Mouse (Mus musculus) intestine, postnatal 0 days (tissue): ENCODE results near the gene Spata17. TPM values are rescaled to one million over a fixed set of nuclear protein-coding genes. Genes with fewer than 3 reads are reported as not detected.

Experiments used
- ATAC-seq: fragments of 200-750 bp; cut with Nextera tagmentation; 2 replicates; pipeline ENCODE4 v1.8.0; 2017; ENCODE audit warnings: mild to moderate bottlenecking, moderate TSS enrichment, moderate library complexity
- H3K27ac ChIP-seq: fragments of 300-500 bp; sonication (generic); 2 replicates; pipeline ENCODE4 v1.5.1; 2014; ENCODE audit warnings: mild to moderate bottlenecking, low read depth, low read length, moderate library complexity
- H3K27me3 ChIP-seq: fragments of 300-500 bp; sonication (generic); replicated peaks from 2 replicates; pipeline ENCODE4 v1.6.1; 2014; ENCODE audit warnings: low read length, mixed read lengths; ENCODE audit not compliant: control insufficient read depth, insufficient read depth
- H3K36me3 ChIP-seq: fragments of 300-500 bp; sonication (generic); 2 replicates; pipeline ENCODE4 v1.6.1; 2014; ENCODE audit warnings: mild to moderate bottlenecking, moderate library complexity; ENCODE audit not compliant: control insufficient read depth, insufficient read depth
- H3K4me1 ChIP-seq: fragments of 300-500 bp; sonication (generic); replicated peaks from 2 replicates; pipeline ENCODE4 v1.6.1; 2014; ENCODE audit warnings: antibody characterized with exemption, low read length, mixed read lengths; ENCODE audit not compliant: control insufficient read depth, insufficient read depth
- H3K4me2 ChIP-seq: fragments of 300-500 bp; sonication (generic); replicated peaks from 2 replicates; pipeline ENCODE4 v1.6.1; 2014; ENCODE audit warnings: low read depth, mild to moderate bottlenecking, moderate library complexity
- H3K4me3 ChIP-seq: fragments of 300-500 bp; sonication (generic); 2 replicates; pipeline ENCODE4 v1.5.1; 2014; ENCODE audit warnings: low read depth, low read length
- H3K9ac ChIP-seq: fragments of 300-500 bp; sonication (generic); 2 replicates; pipeline ENCODE4 v1.6.1; 2014; ENCODE audit warnings: mild to moderate bottlenecking, low read depth, low read length
- H3K9me3 ChIP-seq: fragments of 300-500 bp; sonication (generic); 2 replicates; pipeline ENCODE4 v1.6.1; 2016; ENCODE audit warnings: mixed run types; ENCODE audit not compliant: control insufficient read depth
- CTCF ChIP-seq: sonication (generic); IDR thresholded peaks from 2 replicates; pipeline ENCODE4 v1.5.1; 2016; ENCODE audit warnings: low read depth, mild to moderate bottlenecking, control low read depth, antibody characterized with exemption, moderate library complexity
- WGBS: fragments of 180-500 bp; shearing (Covaris S2); extraction: QIAGEN DNeasy Blood & Tissue Kit; methylation state at CpG from one replicate; pipeline ENCODE4 v1.1.7; 2014; 5-methylcytosine and 5-hydroxymethylcytosine counted together
- polyA plus RNA-seq: library from polyadenylated mRNA; unstranded; fragments of >200 nt; fragmentation: Nextera tagmentation; extraction: Ambion mirVana; gene quantifications from 2 replicates; pipeline ENCODE4 v1.2.1, GENCODE M21; 2015

Gene Spata17
- polyA plus RNA-seq, 1 experiment from 2014 or later: 0.13 TPM

- no peaks in the 10 kb centered on the region for H3K27me3 ChIP-seq
- ATAC-seq: no peak
- no peak for TF ChIP-seq CTCF
- no peaks in the 10 kb centered on the region for H3K36me3 ChIP-seq
- no peaks in the 10 kb centered on the region for H3K4me1 ChIP-seq
- no peaks in the 10 kb centered on the region for H3K9me3 ChIP-seq
- H3K27ac ChIP-seq: no peak overlapping the region
- H3K4me3 ChIP-seq: no peak overlapping the region
- no peak overlapping the region for H3K4me2 ChIP-seq
- H3K9ac ChIP-seq: no peak overlapping the region
- WGBS: 70% methylated on average over 6 of the region's 6 CpGs
These were observed 9.8 kb downstream of the Spata17 start for GRCm38 (mm10) chr1:187205506-187205905.

GRCm38 (mm10) chr1:187178546-187178945 is 36.7 kb downstream of the Spata17 start:
- H3K9me3 ChIP-seq: no peaks in the 10 kb centered on the region
- H3K27me3 ChIP-seq: no peaks in the 10 kb centered on the region
- ATAC-seq: no peak
- no peak overlapping the region for H3K4me2 ChIP-seq
- no peaks in the 10 kb centered on the region for H3K36me3 ChIP-seq
- no peak overlapping the region for H3K27ac ChIP-seq
- H3K4me1 ChIP-seq: no peaks in the 10 kb centered on the region
- no peak overlapping the region for H3K4me3 ChIP-seq
- 67% methylated on average over 1 of the region's 1 CpGs for WGBS
- no peak for TF ChIP-seq CTCF
- H3K9ac ChIP-seq: no peak overlapping the region

- TF ChIP-seq CTCF: no peak
- Histone ChIP-seq H3K4me1 (no peaks in the 10 kb centered on the region), H3K27me3 (no peaks in the 10 kb centered on the region), H3K9ac (no peak overlapping the region), H3K9me3 (no peaks in the 10 kb centered on the region), H3K36me3 (no peaks in the 10 kb centered on the region), H3K4me3 (no peak overlapping the region), H3K27ac (no peak overlapping the region), H3K4me2 (no peak overlapping the region)
- ATAC-seq: no peak
- WGBS: 65% methylated on average over 1 of the region's 1 CpGs
These were observed 39.3 kb downstream of the Spata17 start for GRCm38 (mm10) chr1:187175991-187176390.

GRCm38 (mm10) chr1:187170361-187170760 is 44.9 kb downstream of the Spata17 start:
- Histone ChIP-seq H3K4me2 (no peak overlapping the region), H3K9ac (no peak overlapping the region), H3K9me3 (no peaks in the 10 kb centered on the region), H3K4me1 (no peaks in the 10 kb centered on the region), H3K36me3 (no peaks in the 10 kb centered on the region), H3K4me3 (no peak overlapping the region), H3K27ac (no peak overlapping the region), H3K27me3 (no peaks in the 10 kb centered on the region)
- no peak for TF ChIP-seq CTCF
- no peak for ATAC-seq
- WGBS: 43% methylated on average over 3 of the region's 3 CpGs

GRCm38 (mm10) chr1:187169646-187170045 is 45.6 kb downstream of the Spata17 start:
- H3K4me3 ChIP-seq: no peak overlapping the region
- no peaks in the 10 kb centered on the region for H3K36me3 ChIP-seq
- no peaks in the 10 kb centered on the region for H3K9me3 ChIP-seq
- 84% methylated on average over 7 of the region's 7 CpGs for WGBS
- no peak for TF ChIP-seq CTCF
- no peak overlapping the region for H3K27ac ChIP-seq
- no peak overlapping the region for H3K9ac ChIP-seq
- no peak for ATAC-seq
- no peaks in the 10 kb centered on the region for H3K4me1 ChIP-seq
- H3K27me3 ChIP-seq: no peaks in the 10 kb centered on the region
- H3K4me2 ChIP-seq: no peak overlapping the region

- no peak for ATAC-seq
- Histone ChIP-seq H3K4me2 (no peak overlapping the region), H3K4me1 (no peaks in the 10 kb centered on the region), H3K27me3 (no peaks in the 10 kb centered on the region), H3K36me3 (no peaks in the 10 kb centered on the region), H3K9me3 (no peaks in the 10 kb centered on the region), H3K4me3 (no peak overlapping the region), H3K27ac (no peak overlapping the region), H3K9ac (no peak overlapping the region)
- TF ChIP-seq CTCF: no peak
These were observed 51.7 kb downstream of the Spata17 start for GRCm38 (mm10) chr1:187163571-187163970.

GRCm38 (mm10) chr1:187155658-187156057 is 59.6 kb downstream of the Spata17 start:
- Histone ChIP-seq H3K4me3 (no peak overlapping the region), H3K27me3 (no peaks in the 10 kb centered on the region), H3K4me1 (no peaks in the 10 kb centered on the region), H3K4me2 (no peak overlapping the region), H3K27ac (no peak overlapping the region), H3K36me3 (no peaks in the 10 kb centered on the region), H3K9me3 (no peaks in the 10 kb centered on the region), H3K9ac (no peak overlapping the region)
- ATAC-seq: no peak
- TF ChIP-seq CTCF: no peak
